Mouse (Mus musculus): Measurements from ENCODE around the gene Fam136a. TPM values are rescaled to one million over a fixed set of nuclear protein-coding genes. Genes with fewer than 3 reads are reported as not detected.

The Fam136a gene
- 10 to 100 TPM; 36.2 to 44.4 TPM for polyA plus RNA-seq (2017; shearing (Covaris generic))

GRCm38 (mm10) chr6:86365371-86366124, at the start of gene Fam136a:
TSS of gene Fam136a (plus strand) at chr6:86365646.

GRCm38 (mm10) chr6:86370764-86371339, 5.4 kb downstream of the Fam136a start, which contains the start of gene Snrpg:
TSS of gene Snrpg (plus strand) at chr6:86371304.

GRCm38 (mm10) chr6:86396581-86397256, 31.3 kb downstream of the Fam136a start, which contains the start of gene Pcyox1:
TSS of gene Pcyox1 (minus strand) at chr6:86397154.

GRCm38 (mm10) chr6:86404100-86404861, 38.8 kb downstream of the Fam136a start, which contains the start of gene Tia1:
TSS of gene Tia1 (plus strand) at chr6:86404219.

Other genes starting within 250 kb of the Fam136a start
- under 1 TPM in 1 of 2 experiments, not detected in 1; 0.38 TPM for gene Tgfa, start 170.4 kb upstream of the Fam136a start, polyA plus RNA-seq (2017; shearing (Covaris generic))
- gene Snrpg, start 5.7 kb downstream of the Fam136a start, polyA plus RNA-seq (2017; shearing (Covaris generic)) = 100 to 1,000 TPM; 334 to 421 TPM
- gene Pcyox1, start 31.5 kb downstream of the Fam136a start, polyA plus RNA-seq (2017; shearing (Covaris generic)) = 1 to 10 TPM; 6.4 to 9.5 TPM
- gene Tia1, start 38.6 kb downstream of the Fam136a start, polyA plus RNA-seq (2017; shearing (Covaris generic)) = 100 to 1,000 TPM; 101 to 121 TPM
- gene Gm44790, start 61.0 kb downstream of the Fam136a start, polyA plus RNA-seq (2017; shearing (Covaris generic)) = not detected
- 10 to 100 TPM; 36.8 to 37.2 TPM for gene C87436, start 72.7 kb downstream of the Fam136a start, polyA plus RNA-seq (2017; shearing (Covaris generic))
- 100 to 1,000 TPM; 257 to 306 TPM for gene Pcbp1, start 160.7 kb downstream of the Fam136a start, polyA plus RNA-seq (2017; shearing (Covaris generic))